Mouse (Mus musculus) brain, embryonic 14.5 days (tissue): ENCODE results near the gene Pidd1.

ENCODE experiments used
- CTCF ChIP-seq: fragments of 200-500 bp; IDR thresholded peaks from 2 replicates; pipeline ENCODE4 v1.5.1; 2012; ENCODE audit warnings: inconsistent platforms, mild to moderate bottlenecking, moderate library complexity, borderline replicate concordance; ENCODE audit not compliant: insufficient read depth, insufficient read length; ENCODE audit errors: extremely low read depth
- POLR2A ChIP-seq: fragments of 200-500 bp; IDR thresholded peaks from 2 replicates; pipeline ENCODE4 v1.6.1; 2012; ENCODE audit warnings: mild to moderate bottlenecking, inconsistent platforms, borderline replicate concordance; ENCODE audit not compliant: poor library complexity, insufficient read depth, insufficient read length, severe bottlenecking; ENCODE audit errors: extremely low read depth

DNA sequence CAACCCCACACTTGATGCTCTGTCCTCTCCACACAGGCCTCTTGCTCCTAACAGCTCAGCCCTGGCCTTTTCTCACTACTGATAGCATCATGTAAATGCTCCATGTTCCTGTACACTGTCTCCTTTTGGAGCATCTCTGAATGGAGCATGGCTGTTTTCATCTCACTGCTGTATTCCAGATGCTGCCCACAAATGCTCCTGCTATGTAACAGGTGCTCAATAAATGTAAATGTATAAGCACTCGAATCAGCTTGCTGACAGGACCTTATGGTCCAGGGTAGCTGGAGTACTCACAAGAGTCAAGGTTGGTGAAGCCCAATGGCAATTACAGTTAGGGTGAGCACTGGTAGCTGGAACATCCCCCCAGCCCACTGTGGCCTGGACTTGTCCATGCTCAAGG, 27.4 kb upstream of the Pidd1 start:
- no peak for TF ChIP-seq POLR2A
- TF ChIP-seq CTCF: no peak
